Comparison of ENCODE assay signal across 8 mouse cellular contexts in genomic region chr13:12542006-12542981, GRCm38 (mm10). TPM values are rescaled to one million over a fixed set of nuclear protein-coding genes. Genes with fewer than 3 reads are reported as not detected.
A peak's percentile ranks its signal among the peaks of the same experiment; 100 is the strongest.
DNase-seq lines count a peak whose midpoint lies in the region; ATAC-seq and TF ChIP-seq lines count a peak whose summit lies in the region.

No protein-coding gene starts in this region.

- peak; percentile 63 to 65 for DNase-seq in cerebellum, postnatal 10 days
- DNase-seq in cerebellum, adult 11-12 months = no peak
- DNase-seq in brain, embryonic 14.5 days (ENCODE audit: low read depth) = peak; percentile 49
- peak; percentile 39 for DNase-seq in gastrocnemius, adult 2 months
- peak; percentile 57 for DNase-seq in hindlimb bud, embryonic 11.5 days (ENCODE audit: extremely low spot score, low read depth, low spot score)
- DNase-seq in liver, adult 2 months (ENCODE audit: extremely low read depth, low read depth, low spot score) = peak; percentile 96
- DNase-seq in midbrain, postnatal 0 days (ENCODE audit: low spot score) = peak; percentile 43
- DNase-seq in thymus, adult 18-20 months = peak; percentile 17 to 32

- peaks cover 23% of the 10 kb centered on the region for H3K4me1 ChIP-seq in liver, adult 2 months (ENCODE audit: control insufficient read depth, insufficient read depth, low read length)
- no peaks in the 10 kb centered on the region for H3K4me1 ChIP-seq in midbrain, postnatal 0 days (ENCODE audit: insufficient read depth, low read length)

- intact Hi-C loops in gastrocnemius, adult 2 months (cut with DNase I) = no loop called here

- H3K9me3 ChIP-seq in midbrain, postnatal 0 days (ENCODE audit: low read length) = no peaks in the 10 kb centered on the region

- 15% methylated on average over 23 of the region's 23 CpGs for WGBS in liver, adult 2 months
- 7% methylated on average over 23 of the region's 23 CpGs for WGBS in midbrain, postnatal 0 days

- peak overlapping the region; percentile 7; the same call in 1 of the 2 replicates for H3K9ac ChIP-seq in liver, adult 2 months (ENCODE audit: low read depth, low read length)
- no peak overlapping the region for H3K9ac ChIP-seq in midbrain, postnatal 0 days (replicated peaks; ENCODE audit: low read length, poor library complexity, severe bottlenecking)

- peak; percentile 64 for ATAC-seq in midbrain, postnatal 0 days (ENCODE audit: low FRiP score)

- H3K27ac ChIP-seq in gastrocnemius, adult 2 months = no peak overlapping the region
- H3K27ac ChIP-seq in liver, adult 2 months (replicated peaks; ENCODE audit: insufficient read depth, low read depth, low read length) = peak overlapping the region; percentile 57
- no peak overlapping the region for H3K27ac ChIP-seq in midbrain, postnatal 0 days (ENCODE audit: low read depth, low read length)

- no peaks in the 10 kb centered on the region for H3K27me3 ChIP-seq in liver, adult 2 months (ENCODE audit: control insufficient read depth, insufficient read depth, low read length)
- no peaks in the 10 kb centered on the region for H3K27me3 ChIP-seq in midbrain, postnatal 0 days (ENCODE audit: insufficient read depth, low read length)

- TF ChIP-seq CTCF in brain, embryonic 14.5 days (IDR thresholded peaks at IDR 0.05; ENCODE audit: borderline replicate concordance, extremely low read depth, insufficient read depth, insufficient read length) = no peak
- peak; percentile 22; the same call in 1 of the 2 replicates for TF ChIP-seq CTCF in gastrocnemius, adult 2 months (IDR thresholded peaks at IDR 0.05)
- peak; percentile 53; the same call in 1 of the 2 replicates for TF ChIP-seq CTCF in liver, adult 2 months (IDR thresholded peaks at IDR 0.05; ENCODE audit: low read depth, low read length)
- peak; percentile 50 for TF ChIP-seq CTCF in midbrain, postnatal 0 days (IDR thresholded peaks at IDR 0.05)

- no peaks in the 10 kb centered on the region for H3K36me3 ChIP-seq in liver, adult 2 months (ENCODE audit: control insufficient read depth, insufficient read depth, low read length)
- no peaks in the 10 kb centered on the region for H3K36me3 ChIP-seq in midbrain, postnatal 0 days (ENCODE audit: insufficient read depth, low read length)

- H3K4me2 ChIP-seq in midbrain, postnatal 0 days (ENCODE audit: low read depth, low read length, poor library complexity, severe bottlenecking) = peak overlapping the region; percentile 36

- H3K4me3 ChIP-seq in gastrocnemius, adult 2 months = peak overlapping the region; percentile 28
- H3K4me3 ChIP-seq in liver, adult 2 months (ENCODE audit: insufficient read depth, low read depth, low read length) = no peak overlapping the region
- H3K4me3 ChIP-seq in midbrain, postnatal 0 days (ENCODE audit: low read depth, low read length) = no peak overlapping the region

- H3K79me2 ChIP-seq in liver, adult 2 months (ENCODE audit: control insufficient read depth, insufficient read depth, low read length) = no peaks in the 10 kb centered on the region

- no peak for TF ChIP-seq POLR2A in brain, embryonic 14.5 days (IDR thresholded peaks at IDR 0.05; ENCODE audit: borderline replicate concordance, extremely low read depth, insufficient read depth, insufficient read length, poor library complexity, severe bottlenecking)
- no peak for TF ChIP-seq POLR2A in liver, adult 2 months (IDR thresholded peaks at IDR 0.05; ENCODE audit: extremely low read depth, insufficient read depth, low read length)

RNA-seq across cellular contexts. Expression of gene Edaradd, which starts 22.1 kb away (rescaled TPM):
- polyA plus RNA-seq in brain, embryonic 14.5 days (2012; rRNA removed) = 0.69 and 0.98 TPM in 2 replicates
- not detected for total RNA-seq in gastrocnemius, adult 2 months (2021)
- 0.09 and 0.13 TPM in 2 replicates for total RNA-seq in liver, adult 2 months (2014; rRNA removed)
- 0.07 TPM in 1 of 2 replicates, not detected in the other for polyA plus RNA-seq in liver, adult 2 months (2012; rRNA removed)
- total RNA-seq in midbrain, postnatal 0 days (2014; rRNA removed) = 1.1 and 1.4 TPM in 2 replicates
- 1.4 TPM in 2 replicates for polyA plus RNA-seq in midbrain, postnatal 0 days (2015; fragmentation: Nextera tagmentation; extraction: Ambion mirVana)

RNA-seq across cellular contexts. Expression of gene Ero1lb, which starts 23.4 kb away (rescaled TPM):
- 6.1 and 7.4 TPM in 2 replicates for polyA plus RNA-seq in brain, embryonic 14.5 days (2012; rRNA removed)
- total RNA-seq in gastrocnemius, adult 2 months (2021) = 1 to 10 TPM in 1 of 2 experiments, under 1 TPM in 1; 0.89 to 1.3 TPM
- 28.9 and 36.0 TPM in 2 replicates for total RNA-seq in liver, adult 2 months (2014; rRNA removed)
- 12.7 and 13.2 TPM in 2 replicates for polyA plus RNA-seq in liver, adult 2 months (2012; rRNA removed)
- 8.6 and 10.7 TPM in 2 replicates for total RNA-seq in midbrain, postnatal 0 days (2014; rRNA removed)
- 10.7 and 11.3 TPM in 2 replicates for polyA plus RNA-seq in midbrain, postnatal 0 days (2015; fragmentation: Nextera tagmentation; extraction: Ambion mirVana)
